Mouse (Mus musculus) forebrain, embryonic 12.5 days (tissue): Measurements from ENCODE around the gene Klhdc9. TPM values are rescaled to one million over a fixed set of nuclear protein-coding genes. Genes with fewer than 3 reads are reported as not detected.
A peak's percentile ranks its signal among the peaks of the same experiment; 100 is the strongest.

Experiments used
- ATAC-seq: fragments of 200-750 bp; cut with Nextera tagmentation; 2 replicates; pipeline ENCODE4 v1.8.0; 2017; ENCODE audit warnings: moderate TSS enrichment; ENCODE audit not compliant: low FRiP score
- H3K27ac ChIP-seq: fragments of 300-500 bp; sonication (generic); 2 replicates; pipeline ENCODE4 v1.5.1; 2016; ENCODE audit warnings: mild to moderate bottlenecking
- H3K27me3 ChIP-seq: fragments of 300-500 bp; sonication (generic); 2 replicates; pipeline ENCODE4 v1.6.1; 2016; ENCODE audit warnings: mild to moderate bottlenecking
- H3K36me3 ChIP-seq: fragments of 300-500 bp; sonication (generic); replicated peaks from 2 replicates; pipeline ENCODE4 v1.6.1; 2016; ENCODE audit warnings: mild to moderate bottlenecking
- H3K4me1 ChIP-seq: fragments of 300-500 bp; sonication (generic); 2 replicates; pipeline ENCODE4 v1.6.1; 2016
- H3K4me2 ChIP-seq: fragments of 300-500 bp; sonication (generic); 2 replicates; pipeline ENCODE4 v1.6.1; 2016; ENCODE audit warnings: mild to moderate bottlenecking, moderate library complexity
- H3K4me3 ChIP-seq: fragments of 300-500 bp; sonication (generic); replicated peaks from 2 replicates; pipeline ENCODE4 v1.5.1; 2016; ENCODE audit warnings: mild to moderate bottlenecking
- H3K9ac ChIP-seq: fragments of 300-500 bp; sonication (generic); 2 replicates; pipeline ENCODE4 v1.6.1; 2016; ENCODE audit warnings: mild to moderate bottlenecking
- H3K9me3 ChIP-seq: fragments of 300-500 bp; sonication (generic); 2 replicates; pipeline ENCODE4 v1.6.1; 2016
- WGBS: fragments of 180-500 bp; shearing (Covaris S2); methylation state at CpG from one replicate; pipeline ENCODE4 v1.1.7; 2016; 5-methylcytosine and 5-hydroxymethylcytosine counted together
- polyA plus RNA-seq: library from polyadenylated mRNA; unstranded; fragments of >200 nt; fragmentation: Nextera tagmentation; extraction: Ambion mirVana; gene quantifications from 2 replicates; pipeline ENCODE4 v1.2.1, GENCODE M21; 2016

Klhdc9 gene
- polyA plus RNA-seq, 1 experiment from 2014 or later: 2.5 TPM

DNA sequence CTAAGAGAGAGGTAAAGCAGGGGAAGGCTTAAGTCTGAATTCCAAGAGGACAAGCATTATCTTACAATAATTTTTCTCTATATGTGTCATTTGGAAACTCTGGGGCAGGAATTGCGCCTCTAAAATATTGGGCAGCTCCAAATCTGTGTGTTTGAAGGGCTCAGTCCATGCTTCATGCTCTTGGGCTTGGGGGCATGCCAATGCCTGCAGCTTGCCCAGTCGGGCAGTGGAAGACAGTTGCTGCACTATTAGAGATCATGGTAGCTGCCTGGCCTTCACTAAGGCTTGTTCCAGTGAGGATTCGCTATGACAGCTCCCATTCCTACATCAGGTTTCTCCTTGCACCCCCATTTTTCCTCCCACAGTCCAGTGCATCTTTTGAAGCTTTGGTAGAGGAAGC, 11.9 kb downstream of the Klhdc9 start:
- no peak for ATAC-seq
- 0 out of 2 replicates have a peak, but pooled peaks cover 2% of the 10 kb centered on the region for H3K36me3 ChIP-seq
- no peaks in the 10 kb centered on the region for H3K9me3 ChIP-seq
- no peak overlapping the region for H3K4me2 ChIP-seq
- no peak overlapping the region for H3K9ac ChIP-seq
- peaks cover 26% of the 10 kb centered on the region for H3K4me1 ChIP-seq
- WGBS: 93% methylated on average over 3 of the region's 3 CpGs
- H3K27ac ChIP-seq: no peak overlapping the region
- no peak overlapping the region for H3K4me3 ChIP-seq
- H3K27me3 ChIP-seq: no peaks in the 10 kb centered on the region

DNA sequence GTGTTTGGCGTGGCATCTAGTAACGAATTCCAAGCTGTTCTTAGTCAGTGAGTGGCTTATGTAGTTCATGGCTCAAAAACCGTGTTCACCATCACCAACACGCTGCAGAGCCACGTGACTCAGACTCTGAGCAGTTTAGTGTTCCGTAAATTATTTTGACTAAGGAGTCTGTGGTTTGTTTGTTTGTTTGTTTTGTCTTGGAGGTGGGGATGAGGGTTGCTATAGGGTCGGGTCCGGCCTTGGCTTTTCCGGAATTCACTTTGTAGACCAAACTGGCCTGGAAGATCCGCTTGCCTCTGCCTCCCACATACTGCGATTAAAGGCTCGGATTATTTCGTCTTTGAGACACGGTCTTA, 14.5 kb downstream of the Klhdc9 start:
- peaks cover 29% of the 10 kb centered on the region for H3K4me1 ChIP-seq
- ATAC-seq: 0 out of 2 replicates have a peak, but pooled peaks have one; percentile 7
- peak overlapping the region; percentile 91 for H3K4me3 ChIP-seq
- no peaks in the 10 kb centered on the region for H3K9me3 ChIP-seq
- peak overlapping the region; percentile 82 for H3K9ac ChIP-seq
- H3K27me3 ChIP-seq: no peaks in the 10 kb centered on the region
- H3K4me2 ChIP-seq: peak overlapping the region; percentile 79
- 0 out of 2 replicates have a peak overlapping the region, but pooled peaks have one; percentile 31 for H3K27ac ChIP-seq
- peaks cover 27% of the 10 kb centered on the region for H3K36me3 ChIP-seq
- under 1% methylated on average over 14 of the region's 14 CpGs for WGBS

DNA sequence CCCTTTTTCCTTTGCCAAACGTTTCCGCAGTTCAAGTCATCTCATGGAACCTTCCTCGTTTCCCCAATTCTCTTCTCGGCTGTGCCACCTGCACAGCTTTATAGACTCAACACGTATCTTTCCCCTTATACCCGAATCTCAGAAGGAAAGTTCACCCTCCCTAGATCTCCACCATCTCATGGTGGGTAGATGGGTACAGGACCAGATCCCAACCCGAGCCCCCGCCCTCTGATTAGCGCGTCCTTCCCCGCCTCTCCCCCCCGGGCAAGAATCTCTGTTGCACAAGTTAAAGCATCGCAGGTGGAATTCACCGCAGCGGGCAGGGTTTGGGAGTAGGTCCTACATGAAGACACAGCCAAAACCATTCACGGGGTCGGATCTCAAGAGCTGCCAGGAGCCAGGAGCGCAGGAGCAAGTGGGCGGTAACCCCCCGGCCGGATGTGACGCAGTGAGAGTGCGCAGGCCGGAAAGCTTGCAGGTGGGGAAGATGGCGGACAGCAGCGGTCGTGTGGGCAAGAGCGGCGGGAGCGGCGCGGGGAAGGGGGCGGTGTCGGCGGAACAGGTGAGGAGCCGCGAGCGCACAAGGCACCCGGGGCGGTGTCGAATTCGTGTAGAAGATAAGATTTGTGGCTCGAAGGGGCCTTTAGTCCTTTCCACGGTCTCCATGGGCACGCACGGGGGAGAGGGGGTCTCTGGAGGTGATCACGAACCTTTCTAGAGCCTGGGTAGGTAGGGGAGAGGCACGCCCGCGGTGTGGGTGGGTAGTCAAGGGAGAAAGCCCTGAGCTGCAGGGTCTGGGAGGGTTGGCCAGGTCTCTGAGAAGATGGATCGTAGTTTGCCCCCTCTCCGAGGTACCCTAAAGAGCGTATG, 15.1 kb downstream of the Klhdc9 start, which contains the start of the genes Nit1 and Pfdn2:
Nit1 (minus strand) TSS at position 422 of the 870 bp plus-strand sequence.
Pfdn2 (plus strand) TSS at position 446 of the 870 bp plus-strand sequence.
- peak; percentile 94 for ATAC-seq
- Histone ChIP-seq H3K27me3 (no peaks in the 10 kb centered on the region), H3K9me3 (no peaks in the 10 kb centered on the region), H3K9ac (peak within 1 kb of the TSS; percentile 82), H3K4me3 (peak within 1 kb of the TSS; percentile 91), H3K4me2 (peak within 1 kb of the TSS; percentile 79), H3K4me1 (peaks cover 29% of the 10 kb centered on the region), H3K36me3 (peaks cover 33% of the 10 kb centered on the region), H3K27ac (peak within 1 kb of the TSS; percentile 73)
- 2% methylated on average over 53 of the region's 53 CpGs for WGBS

DNA sequence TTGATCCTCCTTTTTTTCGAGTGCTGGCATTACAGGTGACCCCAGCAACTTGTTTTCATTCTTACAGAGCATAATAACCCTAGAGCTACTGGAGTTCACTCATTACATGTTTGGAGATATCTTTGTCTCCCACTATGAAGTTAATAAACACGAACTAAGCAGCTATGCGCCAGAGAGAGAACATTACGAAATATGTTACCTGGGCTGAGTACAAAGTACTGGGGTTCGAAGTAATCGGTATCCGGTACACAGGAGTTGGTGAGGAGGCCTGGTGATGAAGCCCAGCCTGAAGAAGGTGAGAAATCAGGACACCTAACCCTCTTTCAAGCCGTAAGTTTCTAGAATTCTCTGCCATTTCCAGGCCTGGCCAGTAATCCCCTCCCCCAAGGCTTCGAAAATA, 15.9 kb downstream of the Klhdc9 start:
- Histone ChIP-seq H3K27ac (no peak overlapping the region), H3K4me2 (peak overlapping the region; percentile 79), H3K27me3 (no peaks in the 10 kb centered on the region), H3K4me1 (peaks cover 29% of the 10 kb centered on the region), H3K4me3 (peak overlapping the region; percentile 91), H3K9ac (peak overlapping the region; percentile 82), H3K36me3 (peaks cover 40% of the 10 kb centered on the region), H3K9me3 (no peaks in the 10 kb centered on the region)
- 79% methylated on average over 9 of the region's 9 CpGs for WGBS
- ATAC-seq: 0 out of 2 replicates have a peak, but pooled peaks have one; percentile 15

DNA sequence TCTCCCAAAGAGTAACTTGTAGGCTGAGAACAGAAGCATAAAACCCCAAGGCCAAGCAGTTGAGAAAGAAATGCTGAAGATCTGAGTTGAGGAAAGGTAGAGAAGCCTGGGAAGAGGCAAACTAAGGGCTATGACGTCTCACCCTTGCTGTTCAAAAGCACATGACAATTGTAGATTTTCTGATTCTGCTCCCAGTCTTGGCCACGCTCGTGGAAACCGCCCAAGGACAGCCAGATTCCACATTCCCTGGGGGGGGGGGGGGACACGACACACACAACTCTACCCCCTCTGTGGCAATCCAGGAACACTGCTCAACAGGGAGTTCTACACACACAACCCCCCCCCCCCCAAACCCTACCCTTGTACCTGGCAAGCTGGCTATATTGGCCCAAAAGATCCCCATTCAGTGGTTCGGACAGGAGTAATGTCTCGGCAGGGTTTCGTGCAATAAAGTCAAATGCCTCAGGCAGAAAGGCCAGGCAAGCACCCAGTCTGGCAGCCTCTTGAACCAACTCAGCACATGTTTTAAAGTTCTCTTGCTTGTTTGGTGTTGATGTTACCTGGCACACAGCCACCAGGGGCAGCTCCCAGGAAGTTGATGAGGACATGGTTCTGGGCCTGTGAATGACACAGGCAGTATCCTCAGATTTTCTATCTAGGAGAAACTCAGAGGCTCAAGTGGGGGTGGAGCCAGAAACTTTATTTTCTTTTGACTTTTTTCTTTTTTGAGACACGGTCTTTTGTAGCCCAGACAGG, 16.5 kb downstream of the Klhdc9 start:
- Histone ChIP-seq H3K4me3 (no peak overlapping the region), H3K36me3 (peaks cover 47% of the 10 kb centered on the region), H3K27me3 (no peaks in the 10 kb centered on the region), H3K9me3 (no peaks in the 10 kb centered on the region), H3K27ac (no peak overlapping the region), H3K9ac (no peak overlapping the region), H3K4me2 (no peak overlapping the region; the same call in 1 of the 2 replicates), H3K4me1 (peaks cover 29% of the 10 kb centered on the region)
- no peak for ATAC-seq
- WGBS: 82% methylated on average over 9 of the region's 9 CpGs

DNA sequence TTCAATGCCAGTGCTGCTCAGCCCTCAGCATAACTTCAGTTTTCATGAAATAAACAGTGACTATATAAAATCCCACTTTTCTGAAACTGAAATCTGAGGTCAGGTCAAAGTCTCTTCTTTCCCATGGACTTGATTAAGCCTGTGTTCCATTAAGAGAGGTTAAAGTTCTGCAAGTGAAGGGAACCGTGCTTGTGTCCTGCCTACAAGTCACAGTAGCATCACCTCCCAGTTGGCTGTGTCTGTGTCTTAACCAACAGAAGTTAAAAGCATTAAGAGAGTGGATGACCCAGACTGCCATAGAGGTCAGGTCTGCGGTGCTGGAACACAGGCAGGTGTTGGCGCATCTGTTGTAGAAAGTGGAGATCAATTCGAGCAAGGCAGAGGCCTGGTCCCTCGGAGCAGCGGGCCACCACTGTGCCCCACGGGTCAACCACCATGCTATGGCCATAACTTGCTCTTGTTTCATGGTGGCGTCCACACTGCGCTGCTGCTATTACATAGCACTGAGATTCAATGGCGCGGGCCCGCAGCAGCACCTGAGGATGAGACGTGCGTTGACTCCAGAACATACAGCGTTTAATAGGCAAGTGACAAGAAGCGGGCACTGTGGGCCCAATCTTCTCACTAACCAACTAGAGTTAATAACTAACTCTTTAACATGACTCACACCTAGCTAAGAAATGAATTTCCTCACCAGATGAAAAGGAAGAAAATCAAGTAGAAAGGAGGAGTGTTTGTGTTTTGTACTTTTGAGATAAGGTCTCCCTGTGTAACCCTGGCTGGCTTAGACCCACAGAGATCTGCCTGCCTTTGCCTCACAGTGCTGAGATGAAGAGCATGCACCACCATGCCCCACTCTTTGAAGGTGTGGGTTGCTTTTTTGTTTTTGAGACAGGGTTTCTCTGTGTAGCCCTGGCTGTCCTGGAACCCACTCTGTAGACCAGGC, 18.1 kb downstream of the Klhdc9 start:
- Histone ChIP-seq H3K9me3 (no peaks in the 10 kb centered on the region), H3K4me3 (no peak overlapping the region), H3K4me2 (no peak overlapping the region), H3K27me3 (no peaks in the 10 kb centered on the region), H3K36me3 (peaks cover 62% of the 10 kb centered on the region), H3K27ac (no peak overlapping the region), H3K9ac (no peak overlapping the region), H3K4me1 (peaks cover 29% of the 10 kb centered on the region)
- WGBS: 93% methylated on average over 16 of the region's 16 CpGs
- no peak for ATAC-seq

DNA sequence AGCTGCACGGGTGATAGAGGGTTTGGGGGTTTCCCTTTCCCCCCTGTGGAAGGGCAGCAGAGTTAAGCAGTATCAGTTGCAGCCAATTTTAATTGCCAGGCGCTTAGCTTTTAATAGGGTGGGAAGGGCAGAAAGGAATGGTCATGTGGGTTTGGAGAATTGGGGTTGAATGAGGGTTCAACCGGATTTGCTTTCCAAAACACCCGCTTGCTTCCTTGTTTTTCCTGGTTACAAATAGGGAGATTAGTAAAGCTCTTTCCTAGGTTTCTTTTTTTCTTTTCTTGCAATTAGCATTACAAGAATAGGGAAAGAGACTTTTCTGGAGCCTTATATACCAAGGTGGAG, 30.4 kb downstream of the Klhdc9 start:
- 0% methylated on average over 4 of the region's 4 CpGs for WGBS
- Histone ChIP-seq H3K9ac (peak overlapping the region; percentile 92), H3K4me1 (peaks cover 45% of the 10 kb centered on the region), H3K9me3 (no peaks in the 10 kb centered on the region), H3K4me3 (peak overlapping the region; percentile 76), H3K27me3 (no peaks in the 10 kb centered on the region), H3K27ac (peak overlapping the region; percentile 99), H3K4me2 (peak overlapping the region; percentile 85), H3K36me3 (peaks cover 6% of the 10 kb centered on the region; the same call in 1 of the 2 replicates)
- ATAC-seq: peak; percentile 7; the same call in 1 of the 2 replicates

DNA sequence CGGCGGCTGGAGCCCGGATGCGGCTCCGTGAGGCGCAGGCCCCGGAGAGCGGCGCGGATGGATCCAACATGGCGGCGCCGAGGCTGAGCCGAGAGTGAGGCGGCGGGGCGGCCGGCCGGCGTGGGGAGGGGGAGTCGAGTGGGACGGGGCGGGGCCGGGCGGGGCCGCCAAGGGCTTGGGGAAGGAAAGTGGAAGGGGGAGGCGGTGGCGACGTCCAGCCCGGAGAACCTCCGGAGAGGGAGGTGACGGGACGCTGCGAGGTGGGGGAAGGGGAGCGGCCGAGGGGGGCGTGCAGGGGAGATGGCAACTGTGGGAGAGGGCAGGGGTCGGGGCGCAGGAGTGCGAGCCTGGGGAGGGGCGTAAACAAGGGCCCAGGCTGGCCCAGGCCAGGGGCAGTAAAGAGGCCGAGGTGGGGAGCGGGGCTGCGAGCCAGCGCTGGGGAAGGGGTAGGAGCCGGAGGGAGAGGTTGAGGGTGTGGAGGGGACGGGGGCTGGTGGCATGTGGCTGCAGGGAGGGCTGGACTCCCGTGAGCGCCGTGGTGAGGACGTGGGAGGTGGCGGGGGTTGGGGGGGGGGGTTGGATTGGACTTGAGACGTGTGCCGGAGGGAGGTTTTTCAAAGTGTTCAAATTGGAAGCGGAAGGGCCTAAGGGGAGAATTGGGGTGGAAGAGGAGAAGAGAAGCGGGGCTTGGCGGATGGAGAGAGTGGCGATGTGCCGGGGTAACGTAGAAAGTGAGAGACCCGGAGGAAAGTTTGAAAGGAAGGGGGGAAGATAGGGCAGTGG, 31.0 kb downstream of the Klhdc9 start:
- H3K4me2 ChIP-seq: peak overlapping the region; percentile 85
- under 1% methylated on average over 49 of the region's 61 CpGs for WGBS
- H3K9ac ChIP-seq: peak overlapping the region; percentile 92
- H3K36me3 ChIP-seq: peaks cover 9% of the 10 kb centered on the region; the same call in 1 of the 2 replicates
- H3K27ac ChIP-seq: peak overlapping the region; percentile 99
- peaks cover 45% of the 10 kb centered on the region for H3K4me1 ChIP-seq
- ATAC-seq: peak; percentile 89
- no peaks in the 10 kb centered on the region for H3K9me3 ChIP-seq
- peak overlapping the region; percentile 76 for H3K4me3 ChIP-seq
- no peaks in the 10 kb centered on the region for H3K27me3 ChIP-seq

DNA sequence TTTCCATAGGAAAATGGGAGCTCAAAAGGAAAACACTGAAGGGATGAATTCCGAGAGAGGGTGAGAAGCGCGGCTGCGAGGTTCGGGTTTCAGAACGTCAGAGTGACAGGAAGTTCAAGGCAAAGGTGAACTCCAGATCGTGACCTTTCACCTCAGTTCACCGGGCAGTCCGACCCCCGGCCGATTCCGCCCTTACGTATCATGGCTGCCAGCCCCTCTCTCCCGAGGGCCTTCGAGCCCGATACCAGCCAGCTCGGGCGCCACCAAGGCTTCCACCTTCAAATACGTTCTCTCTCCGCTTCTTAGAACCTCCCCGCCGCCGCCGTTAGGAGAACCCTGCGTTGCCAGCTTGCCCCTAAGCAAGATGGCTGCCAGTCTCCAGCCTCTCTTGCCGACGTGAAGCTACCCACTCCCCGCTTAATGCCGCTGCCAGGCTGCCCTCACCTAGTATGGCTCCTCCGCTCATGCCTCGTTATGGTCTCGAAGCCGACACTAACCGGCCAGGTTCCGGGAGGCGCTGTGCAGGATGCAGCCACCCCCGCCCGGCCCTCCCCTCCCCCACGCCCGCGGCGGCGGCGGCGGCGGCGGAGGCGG, 31.7 kb downstream of the Klhdc9 start, which contains the start of gene Dedd:
Dedd (plus strand) TSS at position 307 of the 594 bp plus-strand sequence.
- H3K4me2 ChIP-seq: peak within 1 kb of the TSS; percentile 85
- ATAC-seq: peak; percentile 96
- no peaks in the 10 kb centered on the region for H3K9me3 ChIP-seq
- H3K36me3 ChIP-seq: peaks cover 9% of the 10 kb centered on the region; the same call in 1 of the 2 replicates
- H3K27me3 ChIP-seq: no peaks in the 10 kb centered on the region
- peak within 1 kb of the TSS; percentile 92 for H3K9ac ChIP-seq
- peaks cover 45% of the 10 kb centered on the region for H3K4me1 ChIP-seq
- peak within 1 kb of the TSS; percentile 99 for H3K27ac ChIP-seq
- H3K4me3 ChIP-seq: peak within 1 kb of the TSS; percentile 76
- 1% methylated on average over 41 of the region's 48 CpGs for WGBS

DNA sequence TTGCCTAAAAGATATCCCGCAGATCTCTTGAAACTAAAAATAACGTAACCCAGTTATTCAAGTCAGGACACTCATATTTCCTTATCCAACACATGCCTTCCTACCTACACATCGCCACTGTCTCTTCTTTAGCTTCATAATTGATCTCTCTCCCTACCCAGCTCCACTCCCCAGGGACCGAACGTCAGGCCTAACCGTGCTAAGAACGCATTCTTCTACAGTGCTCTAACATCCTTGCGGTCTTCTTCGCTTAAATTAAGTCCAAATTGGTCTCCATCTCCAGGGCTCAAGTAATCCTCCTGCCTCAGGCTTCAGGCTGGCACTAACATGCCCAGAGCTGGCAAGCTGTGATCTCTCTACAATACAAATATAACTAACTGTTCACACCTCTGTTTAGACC, 32.4 kb downstream of the Klhdc9 start:
- ATAC-seq: no peak
- Histone ChIP-seq H3K27me3 (no peaks in the 10 kb centered on the region), H3K27ac (peak overlapping the region; percentile 99), H3K9me3 (no peaks in the 10 kb centered on the region), H3K4me2 (peak overlapping the region; percentile 85), H3K9ac (peak overlapping the region; percentile 92), H3K36me3 (peaks cover 9% of the 10 kb centered on the region; the same call in 1 of the 2 replicates), H3K4me1 (peaks cover 43% of the 10 kb centered on the region), H3K4me3 (peak overlapping the region; percentile 76)
- 40% methylated on average over 9 of the region's 9 CpGs for WGBS
